Mouse (Mus musculus): ENCODE measurements at regions not wholly inside any gene's neighbourhood (a gene's known extent, or its start where the extent isn't known, plus 50 kb on each side); places are given as distances from the start of the nearest gene placed in this dataset.

GRCm38 (mm10) chr9:42196552-42196951 is 67.5 kb downstream of the Sc5d start:
- no peak for DNase-seq

GRCm38 (mm10) chr9:42196110-42196509 is 67.9 kb downstream of the Sc5d start:
- DNase-seq = no peak

DNA sequence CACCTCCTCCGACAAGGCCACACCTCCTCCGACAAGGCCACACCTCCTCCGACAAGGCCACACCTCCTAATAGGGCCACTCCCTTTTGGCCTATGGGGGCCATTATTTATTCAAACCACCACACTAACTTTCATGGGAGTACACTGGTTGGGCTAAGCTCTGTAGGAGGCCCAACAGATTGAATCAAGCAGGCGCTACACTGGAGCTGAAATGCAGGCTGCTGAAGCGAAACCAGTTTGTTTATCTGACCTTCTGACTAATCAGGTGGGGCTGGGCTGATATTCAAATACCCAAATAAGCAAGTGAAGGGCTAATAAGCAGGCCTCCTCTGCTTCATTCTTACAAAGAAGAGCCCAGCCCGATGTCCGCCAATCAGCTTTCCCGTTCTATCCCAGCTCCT is 68.4 kb downstream of the Sc5d start:
- no peak for DNase-seq

DNA sequence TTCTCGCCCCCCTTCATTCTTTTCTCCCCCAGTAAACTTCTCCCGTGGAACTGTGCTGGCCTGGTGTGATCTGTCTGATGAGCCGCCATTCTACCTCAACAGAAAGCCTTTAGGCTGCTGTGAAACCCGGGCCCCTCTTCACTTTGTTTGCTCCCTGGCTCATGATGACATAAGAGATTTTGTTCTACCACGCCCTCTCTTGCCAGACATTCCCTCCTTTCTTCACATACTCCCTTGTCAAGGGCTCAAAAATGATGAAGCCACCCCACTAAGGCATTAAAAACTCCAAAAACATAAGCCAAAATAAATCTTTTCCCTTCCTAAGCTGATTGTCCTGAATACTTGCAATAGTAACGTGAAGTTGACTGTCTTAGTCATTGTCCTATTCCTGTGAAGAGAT is 69.1 kb downstream of the Sc5d start:
- no peak for DNase-seq

DNA sequence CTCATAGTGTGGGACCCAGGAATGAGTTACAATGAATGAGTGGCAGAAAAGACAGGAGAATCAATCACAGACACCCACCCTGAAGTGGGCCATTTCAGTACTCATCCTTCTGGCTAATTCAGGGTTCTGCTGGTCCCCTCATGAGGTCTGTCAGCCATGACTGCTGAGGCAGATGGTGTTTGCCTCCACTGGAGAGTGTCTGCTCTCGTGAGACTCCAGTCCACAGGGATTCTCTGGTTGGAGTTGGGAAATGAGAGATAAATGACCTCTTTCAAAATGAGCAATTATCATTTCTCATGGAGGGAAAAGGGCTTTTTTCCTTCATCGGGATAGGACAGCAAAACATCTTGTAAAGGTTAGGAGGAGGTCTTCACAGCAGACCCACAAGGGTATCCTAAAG is 69.9 kb downstream of the Sc5d start:
- DNase-seq = no peak

DNA sequence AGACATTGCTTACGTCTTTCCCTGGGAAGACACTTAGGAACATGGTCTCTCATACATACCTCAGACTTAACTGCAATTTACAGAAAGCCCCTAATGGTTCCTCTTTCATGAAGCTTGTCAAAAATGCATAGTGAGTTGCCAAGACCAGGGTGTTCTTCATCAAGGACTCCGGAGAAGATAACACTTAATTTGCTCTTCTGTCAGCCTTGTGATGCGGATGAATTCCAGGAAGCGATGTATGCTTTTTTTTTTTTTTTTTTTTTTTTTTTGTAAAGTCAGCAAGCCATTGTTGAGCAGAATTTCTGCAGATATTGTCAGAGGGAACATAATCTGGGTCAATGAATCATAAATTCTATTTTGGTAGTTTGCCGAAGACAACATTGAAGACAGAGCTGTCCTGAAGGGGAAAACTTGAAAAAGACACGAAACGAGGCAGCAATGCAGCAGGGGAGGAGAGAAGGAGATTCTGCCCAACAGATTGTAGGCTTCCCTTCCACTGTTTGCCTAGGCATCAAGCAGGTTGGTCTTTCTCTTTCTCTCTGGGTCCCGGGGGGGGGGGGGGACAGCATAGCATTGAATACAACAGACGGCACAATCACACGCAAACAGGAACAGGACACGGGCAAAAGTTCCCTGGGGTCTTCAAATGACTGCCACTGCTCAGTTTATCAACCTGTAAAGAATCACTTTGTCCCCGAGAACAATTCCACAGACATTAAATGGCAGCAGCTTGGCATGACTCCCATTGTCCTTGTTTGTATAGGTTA is 69.1 kb upstream of the Sorl1 start:
- DNase-seq = no peak

DNA sequence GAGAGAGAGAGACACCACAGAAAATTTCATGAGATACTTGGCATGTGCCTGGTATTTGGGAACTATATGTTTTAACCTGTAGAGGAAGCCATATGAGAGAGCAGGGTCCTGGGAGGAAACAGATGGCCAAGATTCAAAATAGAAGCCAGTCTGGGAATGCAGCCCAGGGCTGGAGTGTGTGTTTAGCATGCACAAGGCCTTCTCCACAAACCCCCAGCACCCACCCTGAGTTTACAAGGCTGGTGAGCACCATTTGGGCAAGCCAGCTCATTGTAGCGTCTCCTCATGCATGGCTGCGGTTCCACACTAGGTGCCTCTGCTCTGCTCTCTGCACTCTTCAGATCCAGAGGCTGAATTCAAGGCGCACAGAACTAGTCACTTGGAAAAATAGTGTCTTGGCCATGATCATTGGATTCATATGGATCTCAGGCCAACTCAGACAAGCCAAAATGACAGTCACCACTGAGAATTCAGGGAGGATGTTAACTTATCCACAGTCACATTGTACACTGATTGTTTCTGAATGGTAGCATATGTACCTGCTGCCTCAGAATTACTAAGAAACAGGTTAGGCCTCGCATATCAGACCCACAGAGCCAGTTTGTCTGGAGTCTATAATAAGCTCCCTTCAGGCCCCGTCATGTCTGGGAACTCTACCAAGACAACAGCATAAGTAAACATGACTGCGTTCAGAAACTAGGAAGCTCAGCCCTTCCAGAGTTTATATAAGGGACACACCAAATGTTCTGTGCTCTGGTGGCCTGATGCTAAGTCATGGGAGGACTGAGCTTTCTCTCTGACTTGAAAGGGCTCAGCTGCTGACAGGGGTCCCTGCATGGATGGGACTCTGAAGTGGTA is 63.5 kb upstream of the Sorl1 start:
- DNase-seq = peak; percentile 77 to 79

DNA sequence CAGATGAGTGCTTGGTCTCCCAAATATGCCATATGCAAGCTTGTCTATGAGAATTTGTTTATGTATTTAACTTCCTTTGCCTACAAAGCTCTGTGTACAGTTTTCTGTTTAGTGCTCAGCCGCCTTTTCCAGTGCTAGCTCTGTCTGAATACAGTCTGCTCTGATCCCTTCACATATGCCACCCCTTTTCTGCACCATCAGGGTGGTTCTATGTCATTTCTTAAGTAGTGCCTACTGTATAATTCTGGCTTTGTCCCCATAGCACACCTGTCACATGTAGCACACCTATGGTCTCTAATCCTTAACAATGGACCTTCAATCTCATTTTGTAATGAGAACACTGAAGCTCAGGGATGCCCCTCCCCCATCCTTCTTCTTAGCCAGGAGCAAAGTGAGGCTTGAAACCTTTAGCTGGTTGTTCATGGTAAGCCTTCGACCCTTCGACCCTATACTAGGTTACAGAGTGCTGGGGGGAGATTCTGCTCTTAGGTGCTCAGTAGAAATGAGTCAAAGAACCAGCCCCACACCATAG is 60.1 kb upstream of the Sorl1 start:
- no peak for DNase-seq

GRCm38 (mm10) chr9:42183448-42183847 is 59.4 kb upstream of the Sorl1 start:
- DNase-seq = peak; percentile 82 to 85

DNA sequence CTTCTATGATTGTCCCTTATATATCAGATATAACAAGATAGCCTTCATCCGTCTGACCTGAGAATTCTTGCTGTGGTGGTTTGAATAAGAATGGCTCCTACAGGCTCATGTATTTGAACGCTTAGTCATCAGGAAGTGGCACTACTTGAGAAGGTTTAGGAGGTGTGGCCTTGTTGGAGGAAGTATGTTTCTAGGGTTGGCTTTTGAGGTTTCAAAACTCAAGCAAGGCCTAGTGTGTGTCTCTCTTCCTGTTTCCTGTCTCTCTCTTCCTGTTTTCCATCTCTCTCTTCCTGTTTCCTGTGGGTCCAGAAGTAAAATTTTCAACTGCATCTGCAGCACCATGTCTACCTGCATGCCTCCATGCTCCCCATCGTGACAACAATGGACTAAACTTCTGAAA is 58.3 kb upstream of the Sorl1 start:
- DNase-seq = no peak

DNA sequence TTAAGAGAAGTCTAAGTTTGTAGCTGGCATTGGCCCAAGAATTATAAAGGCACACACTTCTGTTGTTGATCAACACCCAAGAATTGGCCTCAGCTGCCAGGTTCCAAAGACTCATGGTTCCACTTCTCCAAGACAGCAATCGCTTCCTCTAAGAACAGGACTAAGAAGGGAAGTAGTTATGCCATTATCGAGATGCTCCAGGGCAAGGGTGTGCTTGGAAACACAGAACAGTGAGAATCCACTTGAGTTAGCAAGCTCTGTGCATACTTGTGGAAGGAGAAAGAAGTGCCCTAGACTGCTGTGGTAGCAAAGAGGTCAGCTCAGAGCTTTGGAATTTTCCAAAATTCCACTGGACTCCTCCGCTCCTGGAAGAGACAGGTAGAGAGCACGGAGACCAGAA is 56.1 kb upstream of the Sorl1 start:
- no peak for DNase-seq

DNA sequence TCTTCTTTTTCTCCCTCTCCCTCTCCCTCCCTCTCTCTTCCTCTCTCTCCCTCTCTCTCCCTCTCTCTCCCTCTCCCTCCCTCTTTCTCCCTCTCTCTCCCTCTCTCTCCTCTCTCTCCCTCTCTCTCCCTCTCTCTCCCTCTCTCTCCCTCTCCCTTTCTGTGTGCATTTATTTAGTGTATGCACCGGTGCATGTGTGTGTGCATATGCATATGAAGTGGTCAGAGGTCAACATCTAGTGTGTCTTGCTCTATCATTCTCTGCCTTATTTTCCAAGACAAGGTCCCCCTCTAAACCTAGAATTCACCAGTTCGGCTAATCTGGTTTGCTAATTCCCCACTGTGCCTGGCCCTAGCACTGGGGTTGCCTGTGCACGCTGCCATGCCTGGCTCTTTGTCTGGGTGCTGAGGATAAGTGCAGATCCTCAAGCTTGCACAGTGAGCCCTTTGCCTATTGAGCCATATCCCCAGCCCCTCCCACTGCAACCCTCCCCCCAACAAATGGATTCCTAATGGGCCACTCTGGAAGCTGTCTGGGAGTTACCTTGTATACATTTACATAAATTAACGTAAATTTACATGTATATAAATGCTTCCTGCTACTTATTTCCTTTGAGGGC is 54.8 kb upstream of the Sorl1 start:
- no peak for DNase-seq

- no peak for DNase-seq
Observed at GRCm38 (mm10) chr9:42174349-42174955, 50.4 kb upstream of the Sorl1 start.

Data from cerebellum, postnatal 36 days (tissue).